Mouse (Mus musculus): ENCODE measurements at regions not wholly inside any gene's neighbourhood (a gene's known extent, or its start where the extent isn't known, plus 50 kb on each side); places are given as distances from the start of the nearest gene placed in this dataset.

DNA sequence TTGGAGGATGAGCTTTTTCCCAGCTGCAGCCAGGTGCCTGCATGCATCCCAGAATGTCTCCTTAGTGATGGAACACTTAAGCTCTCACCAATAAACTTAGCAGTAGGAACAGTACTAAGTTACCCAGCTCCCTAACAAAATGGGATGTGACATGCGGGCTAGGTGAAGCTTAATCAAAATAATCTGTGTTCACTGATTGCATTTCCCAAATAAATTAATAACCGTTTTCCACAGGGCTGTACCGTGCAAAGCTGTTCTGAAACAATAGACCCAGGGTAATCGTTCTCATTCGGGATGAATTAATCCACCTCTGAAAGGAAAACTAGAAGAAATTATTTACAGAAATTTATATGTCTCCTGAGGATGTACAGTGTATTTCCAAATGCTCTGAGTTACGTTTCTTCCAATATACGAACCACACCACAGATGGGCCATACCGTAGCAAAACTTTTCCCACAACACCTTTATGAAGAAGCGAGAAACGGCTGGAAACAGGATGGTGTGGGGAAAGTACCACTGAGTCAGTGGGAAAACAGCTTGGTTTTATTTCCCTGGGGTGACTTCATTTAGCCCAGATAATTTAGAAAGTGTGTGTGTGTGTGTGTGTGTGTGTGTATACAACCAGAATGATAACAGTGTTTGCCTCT, 148.5 kb upstream of the Adamts16 start:
- TF ChIP-seq CTCF (IDR thresholded peaks at IDR 0.05; ENCODE audit: borderline replicate concordance, extremely low read depth, insufficient read depth, insufficient read length) (no peak), POLR2A (IDR thresholded peaks at IDR 0.05; ENCODE audit: borderline replicate concordance, extremely low read depth, insufficient read depth, insufficient read length, poor library complexity, severe bottlenecking) (no peak)
